Mouse (Mus musculus): ENCODE measurements at regions not wholly inside any gene's neighbourhood (a gene's known extent, or its start where the extent isn't known, plus 50 kb on each side); places are given as distances from the start of the nearest gene placed in this dataset.

DNA sequence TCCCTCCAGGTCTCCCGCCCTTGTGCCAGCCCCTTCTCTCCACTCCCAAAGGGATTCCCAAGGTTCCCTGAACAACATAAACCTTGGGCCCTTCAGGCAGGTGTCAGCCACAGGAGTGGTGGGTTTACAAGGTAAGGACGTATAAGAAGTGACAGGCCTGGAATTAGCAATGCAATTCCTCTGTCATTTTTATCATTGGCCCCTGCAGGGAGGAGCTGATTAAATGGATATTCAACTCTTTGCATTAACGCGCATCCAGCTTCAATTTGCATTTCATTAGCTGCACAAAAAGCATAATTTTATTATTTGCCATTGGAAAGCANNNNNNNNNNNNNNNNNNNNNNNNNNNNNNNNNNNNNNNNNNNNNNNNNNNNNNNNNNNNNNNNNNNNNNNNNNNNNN lies 178.3 kb downstream of the Rps24 start:
- TF ChIP-seq CTCF (IDR thresholded peaks at IDR 0.05; ENCODE audit: low read depth), result no peak
- TF ChIP-seq EP300 (IDR thresholded peaks at IDR 0.05; ENCODE audit: low read depth), result no peak

All from liver, postnatal 0 days (tissue).